Mouse (Mus musculus) layer of hippocampus, adult 18-20 months (tissue): Measurements from ENCODE around the gene Sptssb. TPM values are rescaled to one million over a fixed set of nuclear protein-coding genes. Genes with fewer than 3 reads are reported as not detected.

Experiments used
- total RNA-seq, 2 experiments: library from RNA; stranded (reverse); gene quantifications; 2 replicates each; pipeline ENCODE4 v1.2.3; 2021

Sptssb gene
- total RNA-seq, 2 experiments from 2014 or later, result 1.9 to 2.3 TPM

Other genes starting within 250 kb of the Sptssb start
- gene Nmd3, start 138.0 kb downstream of the Sptssb start, total RNA-seq, result 10 to 100 TPM; 51.3 to 55.9 TPM
- gene Otol1, start 147.7 kb upstream of the Sptssb start, total RNA-seq, result not detected